Mouse (Mus musculus) neural tube, embryonic 15.5 days (tissue): ENCODE data around the gene Cyp27b1. TPM values are rescaled to one million over a fixed set of nuclear protein-coding genes. Genes with fewer than 3 reads are reported as not detected.
"Not testable (repeated sequence)": the region's sequence is repeated elsewhere in the genome, so short reads cannot be mapped to it uniquely, and the experiment has no call there.

Experiments
- ATAC-seq: fragments of 200-750 bp; cut with Nextera tagmentation; 2 replicates; pipeline ENCODE4 v1.8.0; 2017; ENCODE audit warnings: mild to moderate bottlenecking, moderate TSS enrichment, moderate library complexity; ENCODE audit not compliant: low FRiP score
- H3K27ac ChIP-seq: fragments of 300-500 bp; sonication (generic); replicated peaks from 2 replicates; pipeline ENCODE4 v1.5.1; 2015; ENCODE audit warnings: mild to moderate bottlenecking, inconsistent platforms
- H3K27me3 ChIP-seq: fragments of 300-500 bp; sonication (generic); replicated peaks from 2 replicates; pipeline ENCODE4 v1.6.1; 2015; ENCODE audit warnings: inconsistent platforms
- H3K36me3 ChIP-seq: fragments of 300-500 bp; sonication (generic); 2 replicates; pipeline ENCODE4 v1.6.1; 2015; ENCODE audit warnings: inconsistent platforms
- H3K4me1 ChIP-seq: fragments of 300-500 bp; sonication (generic); 2 replicates; pipeline ENCODE4 v1.6.1; 2015; ENCODE audit warnings: inconsistent platforms
- H3K4me2 ChIP-seq: fragments of 300-500 bp; sonication (generic); 2 replicates; pipeline ENCODE4 v1.6.1; 2015; ENCODE audit warnings: inconsistent platforms, mild to moderate bottlenecking, moderate library complexity
- H3K4me3 ChIP-seq: fragments of 300-500 bp; sonication (generic); replicated peaks from 2 replicates; pipeline ENCODE4 v1.5.1; 2015; ENCODE audit warnings: mild to moderate bottlenecking, inconsistent platforms
- H3K9ac ChIP-seq: fragments of 300-500 bp; sonication (generic); replicated peaks from 2 replicates; pipeline ENCODE4 v1.6.1; 2015; ENCODE audit warnings: mild to moderate bottlenecking, inconsistent platforms
- H3K9me3 ChIP-seq: fragments of 300-500 bp; sonication (generic); replicated peaks from 2 replicates; pipeline ENCODE4 v1.6.1; 2016; ENCODE audit warnings: inconsistent platforms
- WGBS: fragments of 180-500 bp; shearing (Covaris S2); methylation state at CpG from one replicate; pipeline ENCODE4 v1.1.7; 2015; ENCODE audit warnings: mixed read lengths; 5-methylcytosine and 5-hydroxymethylcytosine counted together
- polyA plus RNA-seq: library from polyadenylated mRNA; unstranded; fragments of >200 nt; fragmentation: Nextera tagmentation; extraction: Ambion mirVana; gene quantifications from 2 replicates; pipeline ENCODE4 v1.2.1, GENCODE M21; 2015

Cyp27b1 gene
- polyA plus RNA-seq, 1 experiment from 2014 or later: 0.14 TPM

DNA sequence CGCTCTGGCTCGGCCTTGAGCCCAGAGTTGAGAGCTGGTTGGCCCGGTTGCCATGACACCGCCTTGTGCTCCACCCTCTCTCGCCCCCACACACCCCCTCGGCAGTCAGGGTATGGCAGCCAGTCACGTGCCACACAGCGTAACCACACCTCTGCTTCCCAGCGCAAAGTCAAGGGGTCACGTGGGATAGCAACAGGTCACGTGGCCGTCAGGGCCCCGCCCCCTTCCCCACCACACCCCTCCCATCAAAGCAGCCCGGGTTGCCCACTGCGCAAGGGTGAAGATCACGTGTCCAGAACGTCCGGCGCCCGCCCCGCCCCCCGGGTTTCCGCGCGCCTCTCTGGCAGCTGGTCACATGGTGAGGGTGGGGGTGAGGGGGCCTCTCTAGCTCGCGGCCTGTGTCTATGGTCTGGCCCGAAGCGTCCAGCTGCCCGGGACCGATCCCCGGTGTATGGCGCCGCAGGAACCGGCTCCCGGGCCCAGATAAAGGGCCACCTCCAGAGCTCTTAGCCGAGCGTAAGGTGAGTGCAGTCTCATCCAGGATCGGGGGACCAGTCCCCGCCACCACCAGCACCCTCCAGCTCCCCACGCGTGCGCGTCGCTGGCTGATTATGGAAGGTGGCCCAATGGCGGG is 15.3 kb downstream of the Cyp27b1 start, which contains the start of gene Cdk4:
Cdk4 (plus strand) TSS at position 296 of the 634 bp plus-strand sequence.
- Histone ChIP-seq H3K4me2 (peak within 1 kb of the TSS; percentile 89), H3K36me3 (peaks cover 37% of the 10 kb centered on the region), H3K9me3 (no peaks in the 10 kb centered on the region), H3K4me1 (peaks cover 54% of the 10 kb centered on the region), H3K27me3 (no peaks in the 10 kb centered on the region), H3K4me3 (peak within 1 kb of the TSS; percentile 80), H3K9ac (peak within 1 kb of the TSS; percentile 87), H3K27ac (peak within 1 kb of the TSS; percentile 93)
- ATAC-seq: peak; percentile 92
- under 1% methylated on average over 46 of the region's 46 CpGs for whole genome bisulfite sequencing

DNA sequence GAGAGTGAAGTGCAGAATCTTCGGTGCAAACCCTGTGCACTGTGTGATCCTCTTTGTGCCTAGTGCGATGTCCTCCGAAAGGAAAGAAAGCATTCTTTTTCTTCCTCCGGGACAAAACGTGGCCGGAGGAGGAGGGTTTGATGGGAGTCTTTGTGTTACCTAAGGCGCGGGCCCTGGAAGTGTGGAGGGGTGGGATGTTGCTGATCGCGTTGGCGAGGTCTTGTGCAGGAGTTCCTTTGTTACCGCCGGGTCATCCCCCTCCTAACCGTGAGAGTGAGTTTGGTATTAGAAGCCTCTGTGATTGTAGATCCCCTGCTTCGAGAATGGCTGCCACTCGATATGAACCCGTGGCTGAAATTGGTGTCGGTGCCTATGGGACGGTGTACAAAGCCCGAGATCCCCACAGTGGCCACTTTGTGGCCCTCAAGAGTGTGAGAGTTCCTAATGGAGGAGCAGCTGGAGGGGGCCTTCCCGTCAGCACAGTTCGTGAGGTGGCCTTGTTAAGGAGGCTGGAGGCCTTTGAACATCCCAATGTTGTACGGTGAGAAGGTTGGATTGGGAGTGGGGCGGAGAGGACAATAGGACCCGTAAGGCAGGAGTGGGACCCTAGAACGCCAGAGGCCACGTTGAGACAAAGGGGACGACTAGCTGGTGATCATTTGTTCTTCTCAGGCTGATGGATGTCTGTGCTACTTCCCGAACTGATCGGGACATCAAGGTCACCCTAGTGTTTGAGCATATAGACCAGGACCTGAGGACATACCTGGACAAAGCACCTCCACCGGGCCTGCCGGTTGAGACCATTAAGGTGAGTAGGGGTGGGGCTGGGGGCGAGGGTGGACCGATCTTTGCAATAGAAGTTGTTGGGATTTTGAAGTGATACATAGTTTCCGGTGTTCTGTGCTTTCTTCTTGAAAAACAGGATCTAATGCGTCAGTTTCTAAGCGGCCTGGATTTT is 16.1 kb downstream of the Cyp27b1 start:
- peaks cover 44% of the 10 kb centered on the region for H3K36me3 ChIP-seq
- H3K4me3 ChIP-seq: peak overlapping the region; percentile 80
- H3K4me1 ChIP-seq: peaks cover 56% of the 10 kb centered on the region
- 13% methylated on average over 36 of the region's 37 CpGs for WGBS
- ATAC-seq: no peak
- H3K27ac ChIP-seq: peak overlapping the region; percentile 93
- peak overlapping the region; percentile 87 for H3K9ac ChIP-seq
- H3K9me3 ChIP-seq: no peaks in the 10 kb centered on the region
- no peaks in the 10 kb centered on the region for H3K27me3 ChIP-seq
- H3K4me2 ChIP-seq: peak overlapping the region; percentile 89

DNA sequence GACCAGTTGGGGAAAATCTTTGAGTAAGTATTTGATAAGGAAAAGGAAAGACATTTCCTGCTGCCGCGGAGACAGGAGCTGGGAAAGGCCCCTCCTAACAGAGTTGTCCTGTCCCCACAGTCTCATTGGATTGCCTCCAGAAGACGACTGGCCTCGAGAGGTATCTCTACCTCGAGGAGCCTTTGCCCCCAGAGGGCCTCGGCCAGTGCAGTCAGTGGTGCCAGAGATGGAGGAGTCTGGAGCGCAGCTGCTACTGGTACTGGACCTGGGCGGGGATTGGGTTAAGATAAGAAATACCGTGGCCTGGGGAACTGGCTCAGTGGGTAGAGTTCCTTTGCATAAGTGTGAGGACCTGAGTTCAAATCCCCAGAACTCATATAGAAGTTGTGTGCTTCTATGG is 17.9 kb downstream of the Cyp27b1 start:
- no peaks in the 10 kb centered on the region for H3K9me3 ChIP-seq
- H3K9ac ChIP-seq: no peak overlapping the region
- peaks cover 44% of the 10 kb centered on the region for H3K36me3 ChIP-seq
- ATAC-seq: no peak
- H3K4me3 ChIP-seq: no peak overlapping the region
- H3K4me1 ChIP-seq: peaks cover 58% of the 10 kb centered on the region
- H3K27ac ChIP-seq: no peak overlapping the region
- H3K27me3 ChIP-seq: no peaks in the 10 kb centered on the region
- no peak overlapping the region for H3K4me2 ChIP-seq
- 91% methylated on average over 9 of the region's 9 CpGs for WGBS

DNA sequence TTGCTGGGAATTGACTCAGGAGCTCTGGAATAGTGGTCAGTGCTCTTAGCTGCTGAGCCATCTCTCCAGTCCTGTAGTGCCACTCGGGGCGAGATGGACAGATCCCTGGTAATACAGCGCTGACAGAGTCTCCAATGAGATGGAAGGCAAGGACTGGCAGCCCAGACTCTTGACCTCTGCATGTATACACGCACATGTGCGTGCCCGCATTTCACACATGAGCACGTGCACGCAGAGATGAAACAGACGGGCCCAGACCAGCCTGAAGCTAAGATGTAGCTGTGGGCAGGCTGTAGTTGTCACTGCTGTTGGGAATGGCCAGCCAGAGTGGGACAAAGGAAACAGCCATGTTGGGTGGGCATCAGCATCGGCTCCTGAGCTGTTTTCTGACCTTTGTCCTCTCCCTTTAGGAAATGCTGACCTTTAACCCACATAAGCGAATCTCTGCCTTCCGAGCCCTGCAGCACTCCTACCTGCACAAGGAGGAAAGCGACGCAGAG is 18.5 kb downstream of the Cyp27b1 start:
- 96% methylated on average over 14 of the region's 14 CpGs for WGBS
- peaks cover 57% of the 10 kb centered on the region for H3K4me1 ChIP-seq
- ATAC-seq: no peak
- H3K36me3 ChIP-seq: peaks cover 44% of the 10 kb centered on the region
- H3K27ac ChIP-seq: no peak overlapping the region
- no peaks in the 10 kb centered on the region for H3K9me3 ChIP-seq
- H3K9ac ChIP-seq: no peak overlapping the region
- no peaks in the 10 kb centered on the region for H3K27me3 ChIP-seq
- H3K4me3 ChIP-seq: no peak overlapping the region
- H3K4me2 ChIP-seq: no peak overlapping the region

DNA sequence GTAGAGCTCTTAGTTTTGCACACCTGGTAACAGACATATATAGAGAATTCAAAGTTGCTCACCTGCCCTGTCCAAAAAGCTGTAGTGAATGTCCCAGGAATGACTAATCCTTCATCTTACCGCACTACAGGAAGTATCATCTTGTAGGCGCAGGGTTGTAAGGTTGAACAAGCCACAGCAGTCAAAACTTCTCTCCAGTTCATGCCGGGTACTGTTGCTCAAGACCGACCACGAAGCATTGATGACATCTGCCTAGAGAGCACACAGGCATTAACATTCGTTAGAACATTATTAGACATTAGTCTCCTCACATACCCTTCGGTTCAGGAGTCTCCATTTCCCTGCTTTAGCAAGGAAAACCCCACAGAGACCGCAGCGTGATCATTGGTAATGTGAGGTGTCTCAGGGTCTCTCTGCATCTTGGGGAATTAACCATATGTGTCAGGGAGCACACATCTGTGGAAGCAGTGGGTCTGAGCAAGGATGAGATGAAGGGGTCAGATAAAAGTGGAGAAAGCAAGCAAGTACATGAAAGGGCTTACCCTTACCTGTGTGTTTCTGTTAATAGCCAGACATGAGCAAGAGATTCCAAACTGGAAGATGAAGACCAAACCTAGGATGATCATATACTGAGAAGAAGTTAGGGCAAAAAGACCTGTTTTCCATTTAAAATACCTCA is 20.4 kb downstream of the Cyp27b1 start:
- 84% methylated on average over 9 of the region's 9 CpGs for WGBS
- H3K4me1 ChIP-seq: peaks cover 48% of the 10 kb centered on the region
- no peaks in the 10 kb centered on the region for H3K9me3 ChIP-seq
- ATAC-seq: no peak
- H3K27ac ChIP-seq: peak overlapping the region; percentile 97; the same call in 1 of the 2 replicates
- H3K4me2 ChIP-seq: peak overlapping the region; percentile 91
- H3K9ac ChIP-seq: peak overlapping the region; percentile 62
- peaks cover 44% of the 10 kb centered on the region for H3K36me3 ChIP-seq
- H3K4me3 ChIP-seq: peak overlapping the region; percentile 68
- H3K27me3 ChIP-seq: no peaks in the 10 kb centered on the region

DNA sequence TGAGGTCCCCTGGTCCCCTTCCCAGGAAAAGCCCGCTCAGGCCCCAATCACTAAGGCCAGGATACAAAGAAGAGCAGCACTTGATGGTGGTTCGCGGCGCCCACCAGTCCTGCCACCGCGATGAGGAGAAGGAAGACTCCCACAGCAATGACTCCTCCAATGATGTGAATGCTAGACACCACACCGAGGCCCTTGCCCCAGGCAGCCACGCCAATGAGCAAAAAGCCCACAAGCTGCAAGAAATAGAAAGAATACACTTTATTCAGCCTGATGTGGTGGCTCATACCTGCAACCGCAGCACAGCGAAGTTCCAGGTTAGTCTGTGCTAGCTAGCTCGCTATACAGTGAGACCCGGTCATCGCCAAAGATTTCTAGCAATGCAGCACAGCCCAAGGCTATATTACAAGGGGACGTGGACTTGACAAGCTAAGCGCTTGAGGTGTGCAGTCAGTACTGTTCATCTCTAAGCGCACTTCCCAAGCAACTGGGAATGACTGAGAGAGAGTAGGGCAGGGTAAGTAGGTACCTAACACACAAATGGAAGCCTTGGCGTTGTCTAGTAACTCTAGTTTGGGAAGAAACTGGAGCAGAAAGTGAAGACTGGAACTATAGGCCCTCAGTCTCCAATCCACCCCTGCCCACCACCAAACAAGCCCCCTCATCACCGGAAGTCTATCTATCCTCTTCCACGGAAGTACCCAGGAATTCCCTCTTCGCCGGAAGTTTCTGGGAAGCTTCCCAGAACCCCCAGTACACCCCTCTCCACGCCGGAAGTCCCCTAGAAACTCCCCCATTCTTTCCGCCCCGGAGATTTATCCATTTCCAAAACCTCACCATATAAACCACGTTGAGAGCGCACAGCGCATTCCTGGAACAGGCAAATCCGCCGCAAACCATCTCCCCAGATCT is 21.5 kb downstream of the Cyp27b1 start:
- 8% methylated on average over 30 of the region's 30 CpGs for WGBS
- Histone ChIP-seq H3K4me3 (peak overlapping the region; percentile 68), H3K4me1 (peaks cover 44% of the 10 kb centered on the region), H3K36me3 (peaks cover 44% of the 10 kb centered on the region), H3K9ac (peak overlapping the region; percentile 62), H3K9me3 (no peaks in the 10 kb centered on the region), H3K27ac (peak overlapping the region; percentile 97), H3K4me2 (peak overlapping the region; percentile 91), H3K27me3 (no peaks in the 10 kb centered on the region)
- ATAC-seq: peak; percentile 88

DNA sequence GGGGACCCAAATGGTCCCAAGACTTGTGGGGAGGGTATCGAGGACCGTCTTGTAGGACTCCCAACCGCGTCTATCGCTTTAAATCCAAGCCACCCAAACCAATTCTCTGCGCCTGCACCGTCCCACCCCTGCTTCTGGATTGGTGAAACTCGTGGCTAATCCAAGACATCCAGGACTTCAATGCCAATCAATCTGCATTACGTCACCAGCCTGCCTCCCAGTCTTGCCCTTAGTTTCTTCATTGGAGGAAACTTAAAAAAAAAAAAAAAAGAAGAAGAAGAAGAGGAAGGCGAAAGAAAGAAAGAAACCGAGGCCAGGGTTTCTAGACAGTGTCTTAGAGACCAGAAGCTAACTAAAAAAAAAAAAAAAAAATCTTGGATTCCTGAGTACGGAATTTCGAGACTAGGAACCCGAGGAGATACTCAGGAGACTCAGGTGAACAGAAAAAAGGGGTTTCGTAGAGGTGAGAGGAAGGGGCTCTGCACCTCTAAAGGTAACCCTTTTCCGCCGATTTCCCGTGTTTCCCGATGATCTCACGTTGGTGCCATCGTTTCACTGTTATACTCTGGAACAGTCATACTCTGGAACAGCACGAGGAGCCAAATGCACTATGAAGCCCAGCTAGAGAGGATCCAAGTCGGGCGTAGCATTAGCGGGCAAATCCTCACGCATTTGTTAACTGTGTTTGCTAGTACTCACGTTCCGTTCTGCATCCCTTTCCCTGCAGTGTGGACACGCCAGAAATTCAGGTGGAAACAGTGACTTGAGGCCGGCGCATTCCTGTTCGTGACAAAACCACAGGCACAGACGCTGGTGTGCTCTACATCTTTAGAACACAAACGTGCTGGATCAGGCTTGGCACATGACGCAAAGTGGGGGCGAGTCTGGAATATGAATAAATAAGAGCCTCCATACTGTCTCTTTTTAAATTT is 22.4 kb downstream of the Cyp27b1 start, which contains the start of gene Tspan31:
Tspan31 (minus strand) TSS at position 75 of the 932 bp plus-strand sequence.
- H3K4me1 ChIP-seq: peaks cover 35% of the 10 kb centered on the region
- WGBS: 2% methylated on average over 36 of the region's 36 CpGs
- peak within 1 kb of the TSS; percentile 72 for H3K9ac ChIP-seq
- H3K27ac ChIP-seq: peak within 1 kb of the TSS; percentile 97
- ATAC-seq: peak; percentile 94
- peaks cover 36% of the 10 kb centered on the region for H3K36me3 ChIP-seq
- H3K9me3 ChIP-seq: no peaks in the 10 kb centered on the region
- peak within 1 kb of the TSS; percentile 91 for H3K4me2 ChIP-seq
- no peaks in the 10 kb centered on the region for H3K27me3 ChIP-seq
- peak within 1 kb of the TSS; percentile 68 for H3K4me3 ChIP-seq

DNA sequence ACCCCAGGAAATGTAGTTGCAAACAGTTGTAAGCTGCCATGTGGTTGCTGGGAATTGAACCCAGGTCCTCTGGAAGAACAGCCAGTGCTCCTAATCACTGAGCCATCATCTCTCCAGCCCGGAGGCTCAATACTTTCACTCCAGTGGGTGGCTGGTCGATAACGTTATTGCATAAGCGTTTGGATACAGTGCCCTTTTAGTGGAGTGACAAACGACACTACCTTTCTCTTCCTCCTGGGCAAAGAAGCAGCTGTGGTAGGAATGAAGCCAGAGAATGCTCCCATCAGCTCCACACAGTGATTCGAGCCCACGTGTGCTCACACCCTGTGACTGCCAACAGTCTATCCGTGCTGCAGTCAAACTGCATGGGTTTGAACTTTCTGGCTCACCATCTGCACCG is 23.2 kb downstream of the Cyp27b1 start:
- Histone ChIP-seq H3K27ac (peak overlapping the region; percentile 97), H3K4me1 (peaks cover 38% of the 10 kb centered on the region), H3K4me3 (peak overlapping the region; percentile 68), H3K9me3 (no peaks in the 10 kb centered on the region), H3K9ac (peak overlapping the region; percentile 72; the same call in 1 of the 2 replicates), H3K27me3 (0 out of 2 replicates have a peak, but pooled peaks cover 2% of the 10 kb centered on the region), H3K36me3 (peaks cover 28% of the 10 kb centered on the region), H3K4me2 (peak overlapping the region; percentile 91)
- ATAC-seq: no peak
- WGBS: 67% methylated on average over 9 of the region's 9 CpGs

DNA sequence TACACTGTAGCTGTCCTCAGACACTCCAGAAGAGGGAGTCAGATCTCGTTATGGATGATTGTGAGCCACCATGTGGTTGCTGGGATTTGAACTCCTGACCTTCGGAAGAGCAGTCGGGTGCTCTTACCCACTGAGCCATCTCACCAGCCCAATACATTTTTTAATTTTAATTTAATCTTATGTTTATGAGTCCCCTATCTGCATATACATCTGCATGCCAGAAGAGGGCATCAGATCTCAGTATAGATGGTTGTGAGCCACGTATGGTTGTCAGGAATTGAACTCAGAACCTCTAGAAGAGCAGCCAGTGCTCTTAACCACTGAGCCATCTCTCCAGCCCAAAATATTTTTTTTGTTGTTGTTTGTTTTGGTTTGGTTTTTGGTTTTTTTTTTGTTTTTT is 24.2 kb downstream of the Cyp27b1 start:
- not testable (repeated sequence) for H3K4me3 ChIP-seq, ATAC-seq, H3K4me2 ChIP-seq, H3K9me3 ChIP-seq, H3K27ac ChIP-seq, H3K27me3 ChIP-seq, H3K9ac ChIP-seq
- H3K4me1 ChIP-seq: peaks cover 38% of the 10 kb centered on the region
- WGBS: 89% methylated on average over 4 of the region's 4 CpGs
- H3K36me3 ChIP-seq: peaks cover 18% of the 10 kb centered on the region

DNA sequence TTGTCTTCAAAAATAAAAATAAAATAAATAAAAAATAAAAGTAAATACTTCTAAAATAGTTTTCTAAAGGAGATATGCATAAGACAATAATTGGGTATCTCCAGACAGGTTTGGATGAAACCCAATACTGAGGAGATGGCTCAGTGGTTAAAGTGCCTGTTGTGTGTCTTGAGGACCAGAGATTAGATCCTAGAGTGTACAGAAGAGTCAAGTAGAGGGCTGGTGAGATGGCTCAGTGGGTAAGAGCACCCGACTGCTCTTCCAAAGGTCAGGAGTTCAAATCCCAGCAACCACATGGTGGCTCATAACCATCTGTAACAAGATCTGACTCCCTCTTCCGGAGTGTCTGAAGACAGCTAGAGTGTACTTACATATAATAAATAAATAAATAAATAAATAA is 24.9 kb downstream of the Cyp27b1 start:
- Histone ChIP-seq H3K4me1 (peaks cover 41% of the 10 kb centered on the region), H3K36me3 (peaks cover 11% of the 10 kb centered on the region)
- H3K9me3 ChIP-seq, H3K9ac ChIP-seq, H3K27me3 ChIP-seq, H3K27ac ChIP-seq, H3K4me2 ChIP-seq, H3K4me3 ChIP-seq, ATAC-seq: not testable (repeated sequence)
- WGBS: 70% methylated on average over 2 of the region's 2 CpGs
